Comparison of ENCODE assay signal across 19 mouse cellular contexts in genomic region chr1:181519137-181519536, GRCm38 (mm10). TPM values are rescaled to one million over a fixed set of nuclear protein-coding genes. Genes with fewer than 3 reads are reported as not detected.
A peak's percentile ranks its signal among the peaks of the same experiment; 100 is the strongest.
DNase-seq lines count a peak whose midpoint lies in the region; ATAC-seq and TF ChIP-seq lines count a peak whose summit lies in the region.
"Had no signal": no experiment of that assay in that cellular context is flagged by ENCODE, and none has a peak within 500 bp of the region (broad histone marks: within the 10 kb centered on the region; RNA-seq: fewer than 3 reads in every experiment).

No protein-coding gene starts in this region.

- no peaks in the 10 kb centered on the region for H3K27me3 ChIP-seq in liver, postnatal 0 days (ENCODE audit: insufficient read depth, low read length)
- H3K27me3 ChIP-seq in ES-Bruce4 (ENCODE audit: control insufficient read depth, insufficient read depth, low read length, poor library complexity, severe bottlenecking), result no peaks in the 10 kb centered on the region
- H3K27me3 ChIP-seq: limb, embryonic 12.5 days had no signal

- TF ChIP-seq CTCF in liver, postnatal 0 days (IDR thresholded peaks at IDR 0.05; ENCODE audit: low read depth), result peak; percentile 54
- TF ChIP-seq CTCF in ES-Bruce4 (IDR thresholded peaks at IDR 0.05; ENCODE audit: low read depth, low read length), result peak; percentile 65
- peak; percentile 48; the same call in 1 of the 2 replicates for TF ChIP-seq CTCF in bone marrow macrophage, adult 2 months (IDR thresholded peaks at IDR 0.05; ENCODE audit: low read depth, low read length)

- H3K9me3 ChIP-seq in liver, postnatal 0 days (ENCODE audit: low read length), result no peaks in the 10 kb centered on the region
- no peaks in the 10 kb centered on the region for H3K9me3 ChIP-seq in ES-Bruce4 (replicated peaks; ENCODE audit: control insufficient read depth, insufficient read depth, low read length, poor library complexity, severe bottlenecking)
- H3K9me3 ChIP-seq: limb, embryonic 12.5 days had no signal

- no peak for TF ChIP-seq POLR2A in ES-Bruce4 (IDR thresholded peaks at IDR 0.05; ENCODE audit: insufficient read depth, low read length)
- TF ChIP-seq POLR2A in bone marrow macrophage, adult 2 months (IDR thresholded peaks at IDR 0.05; ENCODE audit: borderline replicate concordance, low read depth, low read length), result no peak

- no peaks in the 10 kb centered on the region for H3K36me3 ChIP-seq in liver, postnatal 0 days (replicated peaks; ENCODE audit: insufficient read depth, low read length)
- no peaks in the 10 kb centered on the region for H3K36me3 ChIP-seq in ES-Bruce4 (ENCODE audit: control insufficient read depth, insufficient read depth, low read length, poor library complexity, severe bottlenecking)
- H3K36me3 ChIP-seq: limb, embryonic 12.5 days had no signal

- no peak for ATAC-seq in liver, postnatal 0 days
- ATAC-seq: activated CD4-positive, CD25-positive, alpha-beta regulatory T cell, adult 4 months; inflammation-experienced regulatory T-cells, adult 6 months had no signal

- no peak overlapping the region for H3K4me3 ChIP-seq in liver, postnatal 0 days (ENCODE audit: low read depth, low read length)
- no peak overlapping the region for H3K4me3 ChIP-seq in ES-Bruce4 (ENCODE audit: low read depth, low read length)
- no peak overlapping the region for H3K4me3 ChIP-seq in bone marrow macrophage, adult 2 months (ENCODE audit: insufficient read depth, low read length)
- H3K4me3 ChIP-seq: erythroblast, embryonic 14.5 days; limb, embryonic 12.5 days; myocyte had no signal

- no peak for TF ChIP-seq EP300 in liver, postnatal 0 days (IDR thresholded peaks at IDR 0.05; ENCODE audit: low read depth)
- no peak for TF ChIP-seq EP300 in ES-Bruce4 (IDR thresholded peaks at IDR 0.05; ENCODE audit: insufficient read depth, low read depth, low read length)

- H3K27ac ChIP-seq in liver, postnatal 0 days (ENCODE audit: low read depth), result no peak overlapping the region
- no peak overlapping the region for H3K27ac ChIP-seq in ES-Bruce4 (ENCODE audit: insufficient read depth, low read length)
- H3K27ac ChIP-seq in bone marrow macrophage, adult 2 months (ENCODE audit: insufficient read depth, low read depth, low read length), result no peak overlapping the region
- H3K27ac ChIP-seq: limb, embryonic 12.5 days had no signal

- H3K4me2 ChIP-seq in liver, postnatal 0 days (ENCODE audit: low read depth, low read length), result no peak overlapping the region
- H3K4me2 ChIP-seq: limb, embryonic 12.5 days had no signal

- H3K9ac ChIP-seq in liver, postnatal 0 days (replicated peaks), result no peak overlapping the region
- H3K9ac ChIP-seq in ES-Bruce4 (ENCODE audit: low read depth, poor library complexity, severe bottlenecking), result no peak overlapping the region
- H3K9ac ChIP-seq: limb, embryonic 12.5 days had no signal

- intact Hi-C loops in heart, postnatal 25 days (cut with DNase I), result no loop called here

- DNase-seq in heart, adult 11 months, result peak; percentile 33
- no peak for DNase-seq in heart, postnatal 25 days (ENCODE audit: low spot score)
- DNase-seq in liver, postnatal 0 days, result no peak
- no peak for DNase-seq in liver
- no peak for DNase-seq in cerebellum, adult 11-12 months
- no peak for DNase-seq in urinary bladder, adult 18-20 months (ENCODE audit: low spot score in 2 of 2)
- DNase-seq: cerebellum, adult 9-11 months; heart, adult 18-20 months; heart, postnatal 10 days; kidney, postnatal 10 days; right cerebral cortex, adult 18-20 months had no signal

- H3K4me1 ChIP-seq in liver, postnatal 0 days (ENCODE audit: insufficient read depth), result no peaks in the 10 kb centered on the region
- H3K4me1 ChIP-seq in ES-Bruce4 (ENCODE audit: control insufficient read depth, insufficient read depth, low read length), result no peaks in the 10 kb centered on the region
- H3K4me1 ChIP-seq in bone marrow macrophage, adult 2 months (ENCODE audit: control insufficient read depth, insufficient read depth, low read length), result no peaks in the 10 kb centered on the region

- WGBS in liver, postnatal 0 days (ENCODE audit: insufficient replicate concordance), result 78% methylated on average over 4 of the region's 4 CpGs

RNA-seq across cellular contexts. Expression of gene Ccdc121, which starts 7.9 kb away (rescaled TPM):
- not detected for total RNA-seq in heart, postnatal 25 days (2021)
- not detected in 2 replicates for polyA plus RNA-seq in liver, postnatal 0 days (2015; fragmentation: Nextera tagmentation; extraction: Ambion mirVana)
- polyA plus RNA-seq in ES-Bruce4 (2011; ENCODE audit: insufficient read depth, insufficient read length, low read depth, missing spikeins), result not detected in 2 replicates
- not detected in 2 replicates for polyA plus RNA-seq in bone marrow macrophage, adult 2 months (2012; ENCODE audit: insufficient read depth, insufficient read length, missing spikeins)
- total RNA-seq: heart, adult 18-20 months; heart, postnatal 10 days had no signal
- polyA plus RNA-seq: activated CD4-positive, CD25-positive, alpha-beta regulatory T cell, adult 4 months; erythroblast, embryonic 14.5 days; inflammation-experienced regulatory T-cells, adult 6 months; limb, embryonic 12.5 days; myocyte; spleen, adult 2 months had no signal

RNA-seq across cellular contexts. Expression of gene Dnah14, which starts 57.2 kb away (rescaled TPM):
- not detected for total RNA-seq in heart, postnatal 25 days (2021)
- polyA plus RNA-seq in liver, postnatal 0 days (2015; fragmentation: Nextera tagmentation; extraction: Ambion mirVana), result 2.4 and 2.7 TPM in 2 replicates
- 0.33 and 1.7 TPM in 2 replicates for polyA plus RNA-seq in ES-Bruce4 (2011; ENCODE audit: insufficient read depth, insufficient read length, low read depth, missing spikeins)
- polyA plus RNA-seq in bone marrow macrophage, adult 2 months (2012; ENCODE audit: insufficient read depth, insufficient read length, missing spikeins), result not detected in 2 replicates
- total RNA-seq: heart, adult 18-20 months; heart, postnatal 10 days had no signal
- polyA plus RNA-seq: erythroblast, embryonic 14.5 days; spleen, adult 2 months had no signal
